Mouse (Mus musculus): ENCODE measurements at regions not wholly inside any gene's neighbourhood (a gene's known extent, or its start where the extent isn't known, plus 50 kb on each side); places are given as distances from the start of the nearest gene placed in this dataset.
"Not testable (repeated sequence)": the region's sequence is repeated elsewhere in the genome, so short reads cannot be mapped to it uniquely, and the experiment has no call there.

GRCm38 (mm10) chr6:103809986-103810341 lies 299.6 kb downstream of the Chl1 start:
- H3K27me3 ChIP-seq (replicated peaks), result no peaks in the 10 kb centered on the region
- H3K4me2 ChIP-seq, result peak overlapping the region; percentile 45
- peak overlapping the region; percentile 22 for H3K4me3 ChIP-seq
- H3K36me3 ChIP-seq (replicated peaks), result no peaks in the 10 kb centered on the region
- ATAC-seq (replicated peaks), result peak; percentile 77; the same call in 1 of the 2 replicates
- WGBS, result 3% methylated on average over 7 of the region's 7 CpGs
- peaks cover 26% of the 10 kb centered on the region for H3K4me1 ChIP-seq
- H3K9me3 ChIP-seq, result no peaks in the 10 kb centered on the region
- H3K27ac ChIP-seq, result peak overlapping the region; percentile 74
- H3K9ac ChIP-seq, result 0 out of 2 replicates have a peak overlapping the region, but pooled peaks have one; percentile 11

GRCm38 (mm10) chr6:103810342-103811001 lies 300.1 kb downstream of the Chl1 start:
- H3K27ac ChIP-seq, result peak overlapping the region; percentile 74
- peak; percentile 85 for ATAC-seq (replicated peaks)
- H3K9ac ChIP-seq, result 0 out of 2 replicates have a peak overlapping the region, but pooled peaks have one; percentile 4
- peak overlapping the region; percentile 22 for H3K4me3 ChIP-seq
- H3K4me2 ChIP-seq, result peak overlapping the region; percentile 45
- H3K9me3 ChIP-seq, result no peaks in the 10 kb centered on the region
- peaks cover 26% of the 10 kb centered on the region for H3K4me1 ChIP-seq
- no peaks in the 10 kb centered on the region for H3K36me3 ChIP-seq (replicated peaks)
- H3K27me3 ChIP-seq (replicated peaks), result no peaks in the 10 kb centered on the region
- whole genome bisulfite sequencing, result under 1% methylated on average over 13 of the region's 13 CpGs

GRCm38 (mm10) chr6:103816396-103816795 lies 306.0 kb downstream of the Chl1 start:
- not testable (repeated sequence) for H3K9me3 ChIP-seq; H3K36me3 ChIP-seq (replicated peaks); ATAC-seq (replicated peaks); H3K4me3 ChIP-seq; H3K27ac ChIP-seq; H3K9ac ChIP-seq; H3K27me3 ChIP-seq (replicated peaks); H3K4me2 ChIP-seq; H3K4me1 ChIP-seq
- 72% methylated on average over 5 of the region's 5 CpGs for WGBS

- H3K27ac ChIP-seq, result no peak overlapping the region
- no peaks in the 10 kb centered on the region for H3K4me1 ChIP-seq
- no peaks in the 10 kb centered on the region for H3K36me3 ChIP-seq (replicated peaks)
- no peaks in the 10 kb centered on the region for H3K27me3 ChIP-seq (replicated peaks)
- H3K9ac ChIP-seq, result no peak overlapping the region
- no peak overlapping the region for H3K4me3 ChIP-seq
- no peak overlapping the region for H3K4me2 ChIP-seq
- 47% methylated on average over 2 of the region's 2 CpGs for WGBS
- no peaks in the 10 kb centered on the region for H3K9me3 ChIP-seq
- no peak for ATAC-seq (replicated peaks)
These were observed 315.7 kb downstream of the Chl1 start for GRCm38 (mm10) chr6:103826042-103826441.

GRCm38 (mm10) chr6:103827623-103828022 lies 317.2 kb downstream of the Chl1 start:
- whole genome bisulfite sequencing, result 92% methylated on average over 3 of the region's 3 CpGs
- Histone ChIP-seq H3K9me3 (no peaks in the 10 kb centered on the region), H3K27ac (no peak overlapping the region), H3K4me2 (no peak overlapping the region), H3K27me3 (replicated peaks) (no peaks in the 10 kb centered on the region), H3K4me3 (no peak overlapping the region), H3K4me1 (no peaks in the 10 kb centered on the region), H3K9ac (no peak overlapping the region), H3K36me3 (replicated peaks) (no peaks in the 10 kb centered on the region)
- no peak for ATAC-seq (replicated peaks)

- H3K27me3 ChIP-seq (replicated peaks), result no peaks in the 10 kb centered on the region
- H3K36me3 ChIP-seq (replicated peaks), result no peaks in the 10 kb centered on the region
- 91% methylated on average over 1 of the region's 1 CpGs for WGBS
- no peaks in the 10 kb centered on the region for H3K9me3 ChIP-seq
- no peak for ATAC-seq (replicated peaks)
- H3K27ac ChIP-seq, result no peak overlapping the region
- H3K4me2 ChIP-seq, result no peak overlapping the region
- H3K4me3 ChIP-seq, result no peak overlapping the region
- no peak overlapping the region for H3K9ac ChIP-seq
- H3K4me1 ChIP-seq, result no peaks in the 10 kb centered on the region
These were observed 318.5 kb downstream of the Chl1 start for GRCm38 (mm10) chr6:103828866-103829265.

GRCm38 (mm10) chr6:103832301-103832700 lies 321.9 kb downstream of the Chl1 start:
- Histone ChIP-seq H3K27me3 (replicated peaks) (no peaks in the 10 kb centered on the region), H3K4me3 (no peak overlapping the region), H3K4me1 (no peaks in the 10 kb centered on the region), H3K4me2 (no peak overlapping the region), H3K9ac (no peak overlapping the region), H3K9me3 (no peaks in the 10 kb centered on the region), H3K27ac (no peak overlapping the region), H3K36me3 (replicated peaks) (no peaks in the 10 kb centered on the region)
- no peak for ATAC-seq (replicated peaks)
- WGBS, result 80% methylated on average over 4 of the region's 4 CpGs

- Histone ChIP-seq H3K4me2 (no peak overlapping the region), H3K36me3 (replicated peaks) (no peaks in the 10 kb centered on the region), H3K27ac (no peak overlapping the region), H3K4me3 (no peak overlapping the region), H3K9ac (no peak overlapping the region), H3K4me1 (no peaks in the 10 kb centered on the region), H3K9me3 (no peaks in the 10 kb centered on the region), H3K27me3 (replicated peaks) (no peaks in the 10 kb centered on the region)
- WGBS, result 74% methylated on average over 9 of the region's 9 CpGs
- ATAC-seq (replicated peaks), result no peak
These were observed 322.4 kb downstream of the Chl1 start for GRCm38 (mm10) chr6:103832808-103833207.

- Histone ChIP-seq H3K27ac (no peak overlapping the region), H3K36me3 (replicated peaks) (no peaks in the 10 kb centered on the region), H3K4me3 (no peak overlapping the region), H3K9ac (no peak overlapping the region), H3K4me1 (no peaks in the 10 kb centered on the region), H3K27me3 (replicated peaks) (no peaks in the 10 kb centered on the region), H3K9me3 (no peaks in the 10 kb centered on the region), H3K4me2 (no peak overlapping the region)
- peak; percentile 91 for ATAC-seq (replicated peaks)
- WGBS, result 49% methylated on average over 16 of the region's 16 CpGs
These were observed 323.2 kb downstream of the Chl1 start for GRCm38 (mm10) chr6:103833501-103834132.

GRCm38 (mm10) chr6:103834726-103835229 lies 324.4 kb downstream of the Chl1 start:
- H3K9ac ChIP-seq, result no peak overlapping the region
- no peaks in the 10 kb centered on the region for H3K4me1 ChIP-seq
- no peak overlapping the region for H3K4me2 ChIP-seq
- H3K36me3 ChIP-seq (replicated peaks), result no peaks in the 10 kb centered on the region
- ATAC-seq (replicated peaks), result peak; percentile 73; the same call in 1 of the 2 replicates
- H3K27me3 ChIP-seq (replicated peaks), result no peaks in the 10 kb centered on the region
- no peak overlapping the region for H3K4me3 ChIP-seq
- H3K27ac ChIP-seq, result no peak overlapping the region
- no peaks in the 10 kb centered on the region for H3K9me3 ChIP-seq
- 71% methylated on average over 8 of the region's 8 CpGs for whole genome bisulfite sequencing

- Histone ChIP-seq H3K27ac (no peak overlapping the region), H3K4me3 (no peak overlapping the region), H3K4me1 (no peaks in the 10 kb centered on the region), H3K9me3 (no peaks in the 10 kb centered on the region), H3K9ac (no peak overlapping the region), H3K27me3 (replicated peaks) (no peaks in the 10 kb centered on the region), H3K36me3 (replicated peaks) (no peaks in the 10 kb centered on the region), H3K4me2 (no peak overlapping the region)
- ATAC-seq (replicated peaks), result no peak
These were observed 349.4 kb downstream of the Chl1 start for GRCm38 (mm10) chr6:103859787-103860186.

GRCm38 (mm10) chr6:103893455-103893854 lies 383.1 kb downstream of the Chl1 start:
- no peak overlapping the region for H3K4me3 ChIP-seq
- H3K4me1 ChIP-seq, result no peaks in the 10 kb centered on the region
- no peak overlapping the region for H3K27ac ChIP-seq
- no peak overlapping the region for H3K4me2 ChIP-seq
- no peak for ATAC-seq (replicated peaks)
- H3K36me3 ChIP-seq (replicated peaks), result no peaks in the 10 kb centered on the region
- 75% methylated on average over 3 of the region's 3 CpGs for WGBS
- H3K9me3 ChIP-seq, result no peaks in the 10 kb centered on the region
- H3K9ac ChIP-seq, result no peak overlapping the region
- H3K27me3 ChIP-seq (replicated peaks), result no peaks in the 10 kb centered on the region

GRCm38 (mm10) chr6:103924504-103924903 lies 414.1 kb downstream of the Chl1 start:
- 86% methylated on average over 1 of the region's 1 CpGs for WGBS

More at GRCm38 (mm10) chr6:103924504-103924903, 414.1 kb downstream of the Chl1 start:
- Histone ChIP-seq H3K9ac (no peak overlapping the region), H3K27me3 (replicated peaks) (no peaks in the 10 kb centered on the region), H3K4me1 (no peaks in the 10 kb centered on the region), H3K4me3 (no peak overlapping the region), H3K9me3 (no peaks in the 10 kb centered on the region), H3K27ac (no peak overlapping the region), H3K36me3 (replicated peaks) (no peaks in the 10 kb centered on the region), H3K4me2 (no peak overlapping the region)
- no peak for ATAC-seq (replicated peaks)
